Mouse (Mus musculus) neural tube, embryonic 11.5 days (tissue): ENCODE measurements around the gene Mterf2. TPM values are rescaled to one million over a fixed set of nuclear protein-coding genes. Genes with fewer than 3 reads are reported as not detected.
A peak's percentile ranks its signal among the peaks of the same experiment; 100 is the strongest.

Source experiments
- ATAC-seq: fragments of 200-750 bp; cut with Nextera tagmentation; 2 replicates; pipeline ENCODE4 v1.8.0; 2017; ENCODE audit warnings: moderate number of reproducible peaks, mild to moderate bottlenecking, moderate TSS enrichment, moderate library complexity; ENCODE audit not compliant: insufficient read depth, low FRiP score, low TSS enrichment
- DNase-seq: peaks from one replicate; pipeline ENCODE4 v3.0.0-alpha.2; 2015; ENCODE audit warnings: low spot score
- H3K27ac ChIP-seq: fragments of 300-500 bp; sonication (generic); 2 replicates; pipeline ENCODE4 v1.5.1; 2014; ENCODE audit warnings: low read depth, mild to moderate bottlenecking, low read length
- H3K27me3 ChIP-seq: fragments of 300-500 bp; sonication (generic); 2 replicates; pipeline ENCODE4 v1.6.1; 2014; ENCODE audit warnings: mild to moderate bottlenecking, low read length, mixed read lengths; ENCODE audit not compliant: control insufficient read depth, insufficient read depth
- H3K36me3 ChIP-seq: fragments of 300-500 bp; sonication (generic); 2 replicates; pipeline ENCODE4 v1.6.1; 2014; ENCODE audit warnings: mild to moderate bottlenecking, low read length, moderate library complexity, mixed read lengths; ENCODE audit not compliant: control insufficient read depth, insufficient read depth
- H3K4me1 ChIP-seq: fragments of 300-500 bp; sonication (generic); 2 replicates; pipeline ENCODE4 v1.6.1; 2014; ENCODE audit warnings: low read length, mixed read lengths; ENCODE audit not compliant: control insufficient read depth, insufficient read depth
- H3K4me2 ChIP-seq: fragments of 300-500 bp; sonication (generic); 2 replicates; pipeline ENCODE4 v1.6.1; 2014; ENCODE audit warnings: low read depth, mild to moderate bottlenecking, moderate library complexity
- H3K4me3 ChIP-seq: fragments of 300-500 bp; sonication (generic); 2 replicates; pipeline ENCODE4 v1.5.1; 2014; ENCODE audit warnings: low read depth, low read length
- H3K9ac ChIP-seq: fragments of 300-500 bp; sonication (generic); 2 replicates; pipeline ENCODE4 v1.6.1; 2014; ENCODE audit warnings: mild to moderate bottlenecking, low read length
- H3K9me3 ChIP-seq: fragments of 300-500 bp; sonication (generic); 2 replicates; pipeline ENCODE4 v1.6.1; 2016; ENCODE audit warnings: low read length; ENCODE audit not compliant: control insufficient read depth
- WGBS: fragments of 180-500 bp; shearing (Covaris S2); extraction: QIAGEN DNeasy Blood & Tissue Kit; methylation state at CpG from one replicate; pipeline ENCODE4 v1.1.7; 2014; 5-methylcytosine and 5-hydroxymethylcytosine counted together
- polyA plus RNA-seq: library from polyadenylated mRNA; unstranded; fragments of >200 nt; fragmentation: Nextera tagmentation; extraction: Ambion mirVana; gene quantifications from 2 replicates; pipeline ENCODE4 v1.2.1, GENCODE M21; 2014

Gene Mterf2
- polyA plus RNA-seq, 1 experiment from 2014 or later, result 35.9 TPM

DNA sequence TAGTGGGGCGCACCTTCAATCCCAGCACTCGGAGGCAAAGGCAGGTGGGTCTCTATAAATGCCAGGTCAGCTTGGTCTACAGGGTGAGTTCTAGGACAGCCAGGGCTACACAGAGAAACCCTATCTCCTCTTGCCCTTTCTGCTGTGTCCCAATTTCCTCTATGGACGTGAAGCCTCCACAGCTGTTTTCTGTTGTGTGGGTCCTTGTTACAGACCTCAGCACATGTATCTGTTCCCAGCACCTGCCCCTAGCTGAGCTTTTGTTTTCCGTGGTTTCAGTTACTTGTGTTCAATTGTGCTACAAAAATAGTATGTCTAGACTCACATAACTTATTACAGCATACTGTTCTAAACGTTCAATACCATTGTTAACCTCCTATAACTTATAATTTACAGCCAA, 21.4 kb upstream of the Mterf2 start:
- no peak overlapping the region for H3K27ac ChIP-seq
- peaks cover 3% of the 10 kb centered on the region; the same call in 1 of the 2 replicates for H3K36me3 ChIP-seq
- H3K9ac ChIP-seq, result no peak overlapping the region
- ATAC-seq (no peak), DNase-seq (no peak)
- no peak overlapping the region for H3K4me2 ChIP-seq
- H3K9me3 ChIP-seq, result no peaks in the 10 kb centered on the region
- 83% methylated on average over 5 of the region's 5 CpGs for WGBS
- no peaks in the 10 kb centered on the region for H3K4me1 ChIP-seq
- H3K4me3 ChIP-seq, result no peak overlapping the region
- no peaks in the 10 kb centered on the region for H3K27me3 ChIP-seq

- no peak for ATAC-seq
- Histone ChIP-seq H3K9me3 (no peaks in the 10 kb centered on the region), H3K27ac (no peak overlapping the region), H3K4me2 (no peak overlapping the region), H3K9ac (no peak overlapping the region), H3K36me3 (peaks cover 3% of the 10 kb centered on the region; the same call in 1 of the 2 replicates), H3K27me3 (no peaks in the 10 kb centered on the region), H3K4me3 (no peak overlapping the region), H3K4me1 (no peaks in the 10 kb centered on the region)
- DNase-seq, result no peak
- 86% methylated on average over 14 of the region's 14 CpGs for WGBS
These were observed 18.5 kb upstream of the Mterf2 start for GRCm38 (mm10) chr10:85146282-85146681.

DNA sequence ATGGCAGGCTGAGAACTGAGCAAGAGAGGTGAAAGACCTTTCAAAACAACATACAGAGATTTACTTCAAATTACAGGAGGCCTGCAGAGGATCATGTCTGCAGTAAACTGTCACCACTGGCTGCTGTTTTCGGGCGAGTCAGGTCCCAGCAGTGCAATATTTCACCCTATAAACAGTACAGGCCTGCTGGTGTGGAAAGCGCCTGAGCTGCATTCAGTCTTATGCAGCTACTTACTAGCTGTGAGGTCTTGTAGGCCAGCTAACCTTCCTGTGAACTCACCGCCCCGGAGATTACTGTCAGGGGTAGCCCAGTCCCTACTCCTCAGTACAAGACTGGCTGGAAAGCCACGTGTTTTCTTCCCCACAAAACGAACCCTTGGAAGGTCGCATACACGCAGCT, 13.6 kb upstream of the Mterf2 start:
- 83% methylated on average over 9 of the region's 9 CpGs for WGBS
- DNase-seq, result no peak
- Histone ChIP-seq H3K4me3 (no peak overlapping the region), H3K4me1 (no peaks in the 10 kb centered on the region), H3K27me3 (no peaks in the 10 kb centered on the region), H3K36me3 (peaks cover 3% of the 10 kb centered on the region; the same call in 1 of the 2 replicates), H3K4me2 (no peak overlapping the region), H3K9me3 (no peaks in the 10 kb centered on the region), H3K27ac (no peak overlapping the region), H3K9ac (no peak overlapping the region)
- no peak for ATAC-seq

- no peaks in the 10 kb centered on the region for H3K36me3 ChIP-seq
- H3K9me3 ChIP-seq, result no peaks in the 10 kb centered on the region
- H3K4me3 ChIP-seq, result no peak overlapping the region
- no peak overlapping the region for H3K27ac ChIP-seq
- H3K27me3 ChIP-seq, result no peaks in the 10 kb centered on the region
- ATAC-seq, result no peak
- no peak overlapping the region for H3K9ac ChIP-seq
- no peak for DNase-seq
- H3K4me1 ChIP-seq, result no peaks in the 10 kb centered on the region
- 84% methylated on average over 6 of the region's 6 CpGs for whole genome bisulfite sequencing
- H3K4me2 ChIP-seq, result no peak overlapping the region
These were observed 8.7 kb upstream of the Mterf2 start for GRCm38 (mm10) chr10:85136573-85136972.

DNA sequence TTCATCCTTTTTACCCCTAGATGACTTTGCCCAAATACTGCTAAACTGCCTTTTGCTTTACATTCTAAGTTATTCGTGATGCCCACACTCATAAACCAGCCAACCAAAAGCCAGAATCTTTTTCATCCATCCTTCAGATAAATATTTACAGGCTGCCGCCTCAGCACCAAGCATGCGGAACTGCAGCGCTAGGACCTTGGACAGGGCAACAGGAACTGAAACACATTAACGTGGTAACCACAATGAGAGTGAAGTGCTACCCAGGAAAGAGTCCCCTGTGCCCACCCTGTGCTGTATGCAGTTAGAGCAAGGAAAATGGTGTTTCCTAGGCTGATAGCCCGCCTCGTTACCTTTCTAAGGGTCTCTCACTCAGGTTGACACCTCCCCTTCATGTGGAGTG, 626 bp upstream of the Mterf2 start:
- peak; percentile 28; the same call in 1 of the 2 replicates for ATAC-seq
- DNase-seq, result no peak
- Histone ChIP-seq H3K9me3 (no peaks in the 10 kb centered on the region), H3K4me3 (peak overlapping the region; percentile 66; the same call in 1 of the 2 replicates), H3K4me1 (peaks cover 4% of the 10 kb centered on the region), H3K36me3 (no peaks in the 10 kb centered on the region; the same call in 1 of the 2 replicates), H3K4me2 (peak overlapping the region; percentile 49), H3K9ac (peak overlapping the region; percentile 68), H3K27ac (no peak overlapping the region), H3K27me3 (no peaks in the 10 kb centered on the region)
- WGBS, result 30% methylated on average over 7 of the region's 7 CpGs

DNA sequence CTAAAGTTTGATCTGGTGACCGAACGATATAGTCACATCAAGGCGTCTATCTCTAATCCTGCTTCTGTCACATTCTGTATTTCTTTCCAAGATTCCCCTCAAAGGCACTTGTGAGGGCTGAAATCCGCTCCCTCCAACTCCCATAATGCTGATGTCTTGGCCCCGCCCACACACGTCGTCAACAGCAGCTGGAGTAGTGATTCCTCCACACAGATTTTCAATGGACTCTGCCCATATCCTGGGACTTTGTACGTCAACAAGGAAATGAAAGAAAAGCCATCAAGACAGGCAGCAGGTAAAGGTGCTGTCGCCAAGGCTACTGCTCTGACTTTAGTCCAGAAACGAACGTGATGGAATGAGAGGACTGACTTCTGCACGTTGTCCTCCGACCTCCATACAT, 2.6 kb downstream of the Mterf2 start:
- Histone ChIP-seq H3K9me3 (no peaks in the 10 kb centered on the region), H3K27ac (no peak overlapping the region), H3K4me2 (no peak overlapping the region), H3K4me3 (no peak overlapping the region), H3K27me3 (no peaks in the 10 kb centered on the region), H3K4me1 (peaks cover 4% of the 10 kb centered on the region), H3K9ac (no peak overlapping the region), H3K36me3 (no peaks in the 10 kb centered on the region; the same call in 1 of the 2 replicates)
- 88% methylated on average over 13 of the region's 13 CpGs for WGBS
- DNase-seq, result no peak
- ATAC-seq, result no peak

DNA sequence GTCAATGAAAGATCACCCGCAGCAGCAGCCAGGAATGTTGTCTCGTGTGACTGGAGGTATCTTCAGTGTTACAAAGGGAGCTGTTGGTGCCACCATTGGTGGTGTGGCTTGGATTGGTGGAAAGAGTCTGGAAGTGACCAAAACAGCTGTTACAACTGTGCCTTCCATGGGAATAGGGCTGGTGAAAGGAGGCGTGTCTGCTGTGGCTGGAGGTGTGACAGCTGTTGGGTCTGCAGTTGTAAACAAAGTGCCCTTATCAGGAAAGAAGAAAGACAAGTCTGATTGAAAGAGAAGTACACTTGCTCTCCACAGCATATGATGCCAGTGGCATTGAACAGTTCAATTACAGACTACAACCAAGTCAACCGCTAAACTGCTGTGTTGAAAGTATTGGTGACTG, 13.4 kb downstream of the Mterf2 start:
- no peak overlapping the region for H3K4me2 ChIP-seq
- ATAC-seq (no peak), DNase-seq (no peak)
- H3K27me3 ChIP-seq, result no peaks in the 10 kb centered on the region
- no peaks in the 10 kb centered on the region for H3K9me3 ChIP-seq
- no peaks in the 10 kb centered on the region for H3K4me1 ChIP-seq
- no peak overlapping the region for H3K9ac ChIP-seq
- WGBS, result 86% methylated on average over 4 of the region's 4 CpGs
- peaks cover 4% of the 10 kb centered on the region for H3K36me3 ChIP-seq
- no peak overlapping the region for H3K27ac ChIP-seq
- no peak overlapping the region for H3K4me3 ChIP-seq

- peak overlapping the region; percentile 82 for H3K4me2 ChIP-seq
- H3K9me3 ChIP-seq, result no peaks in the 10 kb centered on the region
- H3K27me3 ChIP-seq, result no peaks in the 10 kb centered on the region
- H3K36me3 ChIP-seq, result no peaks in the 10 kb centered on the region
- H3K4me1 ChIP-seq, result no peaks in the 10 kb centered on the region
- H3K9ac ChIP-seq, result peak overlapping the region; percentile 82
- peak overlapping the region; percentile 94 for H3K4me3 ChIP-seq
- no peak overlapping the region for H3K27ac ChIP-seq
- peak; percentile 52 for DNase-seq
- WGBS, result 0% methylated on average over 34 of the region's 34 CpGs
- ATAC-seq, result no peak; the same call in none of the 2 replicates
These were observed 24.5 kb downstream of the Mterf2 start for GRCm38 (mm10) chr10:85103085-85103885.
